Mouse (Mus musculus): ENCODE data around the gene 2210010C04Rik. TPM values are rescaled to one million over a fixed set of nuclear protein-coding genes. Genes with fewer than 3 reads are reported as not detected.
"Not testable (repeated sequence)": the region's sequence is repeated elsewhere in the genome, so short reads cannot be mapped to it uniquely, and the experiment has no call there.

2210010C04Rik gene
- total and polyA plus RNA-seq, 3 experiments = not detected

GRCm38 (mm10) chr6:41018629-41019028 lies 16.7 kb downstream of the 2210010C04Rik start:
- Histone ChIP-seq H3K4me3 (ENCODE audit: control insufficient read depth in 1 of 2, insufficient read depth in 1 of 2, low read depth in 2 of 2, low read length in 2 of 2) (no peak overlapping the region), H3K4me1 (ENCODE audit: control insufficient read depth in 1 of 2, insufficient read depth in 2 of 2, low read length in 2 of 2) (no peaks in the 10 kb centered on the region), H3K27ac (ENCODE audit: control insufficient read depth, low read depth, low read length) (no peak overlapping the region), H3K9me3 (replicated peaks; ENCODE audit: insufficient read depth, low read length) (no peaks in the 10 kb centered on the region), H3K36me3 (ENCODE audit: control insufficient read depth in 1 of 2, insufficient read depth in 2 of 2, low read length in 2 of 2) (no peaks in the 10 kb centered on the region), H3K27me3 (ENCODE audit: control insufficient read depth in 1 of 2, insufficient read depth in 2 of 2, low read length in 2 of 2) (no peaks in the 10 kb centered on the region), H3K79me2 (ENCODE audit: control insufficient read depth, insufficient read depth, low read length, poor library complexity) (no peaks in the 10 kb centered on the region), H3K9ac (ENCODE audit: control insufficient read depth, low read depth, low read length, poor library complexity, severe bottlenecking) (no peak overlapping the region)
- TF ChIP-seq CHD2 (IDR thresholded peaks at IDR 0.05; ENCODE audit: low read length) (no peak), MXI1 (IDR thresholded peaks at IDR 0.05; ENCODE audit: low read depth, low read length) (no peak), HCFC1 (IDR thresholded peaks at IDR 0.05; ENCODE audit: low read depth, low read length) (no peak), POLR2AphosphoS2 (IDR thresholded peaks at IDR 0.05; ENCODE audit: low read length) (no peak), UBTF (IDR thresholded peaks at IDR 0.05; ENCODE audit: borderline replicate concordance, insufficient read depth, low read depth, low read length) (no peak), RAD21 (IDR thresholded peaks at IDR 0.05; ENCODE audit: low read depth, low read length) (no peak), ZC3H11A (IDR thresholded peaks at IDR 0.05; ENCODE audit: low read depth, low read length) (no peak), MEF2A (IDR thresholded peaks at IDR 0.05; ENCODE audit: extremely low read depth, insufficient replicate concordance, low read depth, low read length, poor library complexity, severe bottlenecking) (no peak), MYB (IDR thresholded peaks at IDR 0.05; ENCODE audit: low read depth, low read length) (no peak)
- DNase-seq (ENCODE audit: low read depth, low spot score) = no peak

- no peak overlapping the region for H3K27ac ChIP-seq (ENCODE audit: control insufficient read depth, low read depth, low read length)
- DNase-seq (ENCODE audit: low read depth, low spot score) = no peak
- no peaks in the 10 kb centered on the region for H3K27me3 ChIP-seq (ENCODE audit: control insufficient read depth in 1 of 2, insufficient read depth in 2 of 2, low read length in 2 of 2)
- H3K9ac ChIP-seq (ENCODE audit: control insufficient read depth, low read depth, low read length, poor library complexity, severe bottlenecking) = no peak overlapping the region
- H3K36me3 ChIP-seq (ENCODE audit: control insufficient read depth in 1 of 2, insufficient read depth in 2 of 2, low read length in 2 of 2) = no peaks in the 10 kb centered on the region
- TF ChIP-seq SIN3A (IDR thresholded peaks at IDR 0.05; ENCODE audit: low read length) = no peak
- no peak for TF ChIP-seq TBP (IDR thresholded peaks at IDR 0.05; ENCODE audit: low read depth, low read length)
- TF ChIP-seq RCOR1 (IDR thresholded peaks at IDR 0.05; ENCODE audit: low read depth, low read length) = no peak
- TF ChIP-seq MYC (IDR thresholded peaks at IDR 0.05; ENCODE audit: low read depth, low read length) = no peak
- TF ChIP-seq MXI1 (IDR thresholded peaks at IDR 0.05; ENCODE audit: low read depth, low read length) = no peak
- TF ChIP-seq NELFE (IDR thresholded peaks at IDR 0.05; ENCODE audit: low read depth, low read length) = no peak
- TF ChIP-seq MYB (IDR thresholded peaks at IDR 0.05; ENCODE audit: low read depth, low read length) = no peak
- no peak for TF ChIP-seq EP300 (IDR thresholded peaks at IDR 0.05; ENCODE audit: low read depth in 1 of 2, low read length in 2 of 2)
- TF ChIP-seq MAZ (IDR thresholded peaks at IDR 0.05; ENCODE audit: low read depth, low read length) = no peak
- TF ChIP-seq CHD2 (IDR thresholded peaks at IDR 0.05; ENCODE audit: low read length) = no peak
- TF ChIP-seq JUND (IDR thresholded peaks at IDR 0.05; ENCODE audit: low read depth, low read length) = no peak
- TF ChIP-seq CHD1 (IDR thresholded peaks at IDR 0.05; ENCODE audit: low read depth, low read length) = no peak
- no peak for TF ChIP-seq USF1 (IDR thresholded peaks at IDR 0.05; ENCODE audit: low read depth, low read length)
- no peaks in the 10 kb centered on the region for H3K4me1 ChIP-seq (ENCODE audit: control insufficient read depth in 1 of 2, insufficient read depth in 2 of 2, low read length in 2 of 2)
- no peaks in the 10 kb centered on the region for H3K9me3 ChIP-seq (replicated peaks; ENCODE audit: insufficient read depth, low read length)
- no peak overlapping the region for H3K4me3 ChIP-seq (ENCODE audit: control insufficient read depth in 1 of 2, insufficient read depth in 1 of 2, low read depth in 2 of 2, low read length in 2 of 2)
- no peaks in the 10 kb centered on the region for H3K79me2 ChIP-seq (ENCODE audit: control insufficient read depth, insufficient read depth, low read length, poor library complexity)
These were observed 20.2 kb downstream of the 2210010C04Rik start for GRCm38 (mm10) chr6:41015065-41015464.

GRCm38 (mm10) chr6:40999379-40999778 lies 35.9 kb downstream of the 2210010C04Rik start, which contains the start of gene Gm2663:
Gm2663 (minus strand) TSS chr6:40999479.
- H3K27ac ChIP-seq (ENCODE audit: control insufficient read depth, low read depth, low read length); H3K9ac ChIP-seq (ENCODE audit: control insufficient read depth, low read depth, low read length, poor library complexity, severe bottlenecking); H3K4me3 ChIP-seq (ENCODE audit: control insufficient read depth in 1 of 2, insufficient read depth in 1 of 2, low read depth in 2 of 2, low read length in 2 of 2); H3K27me3 ChIP-seq (ENCODE audit: control insufficient read depth in 1 of 2, insufficient read depth in 2 of 2, low read length in 2 of 2); DNase-seq (ENCODE audit: low read depth, low spot score); H3K79me2 ChIP-seq (ENCODE audit: control insufficient read depth, insufficient read depth, low read length, poor library complexity); H3K4me1 ChIP-seq (ENCODE audit: control insufficient read depth in 1 of 2, insufficient read depth in 2 of 2, low read length in 2 of 2); H3K9me3 ChIP-seq (replicated peaks; ENCODE audit: insufficient read depth, low read length); H3K36me3 ChIP-seq (ENCODE audit: control insufficient read depth in 1 of 2, insufficient read depth in 2 of 2, low read length in 2 of 2): not testable (repeated sequence)
